Mouse (Mus musculus) liver, postnatal 0 days (tissue): ENCODE results near the gene Ctbs.

Experiments
- CTCF ChIP-seq: sonication (generic); IDR thresholded peaks from 2 replicates; pipeline ENCODE4 v1.5.1; 2016; ENCODE audit warnings: antibody characterized with exemption, low read depth
- EP300 ChIP-seq: IDR thresholded peaks from 2 replicates; pipeline ENCODE4 v1.6.1; 2016; ENCODE audit warnings: antibody characterized with exemption, low read depth, mild to moderate bottlenecking

- no peak for TF ChIP-seq CTCF
- TF ChIP-seq EP300: no peak
Observed at GRCm38 (mm10) chr3:146440011-146440410, 9.6 kb upstream of the Ctbs start.
